Mouse (Mus musculus) liver, adult 2 months (tissue): ENCODE data around the gene Nfatc4. TPM values are rescaled to one million over a fixed set of nuclear protein-coding genes. Genes with fewer than 3 reads are reported as not detected.

Experiments used
- DNase-seq: peaks from one replicate; pipeline ENCODE4 v3.0.0-alpha.2; 2011; ENCODE audit warnings: low read depth, low spot score; ENCODE audit errors: extremely low read depth
- H3K27ac ChIP-seq: fragments of 200-500 bp; replicated peaks from 2 replicates; pipeline ENCODE4 v1.5.1; 2012; ENCODE audit warnings: low read depth, mild to moderate bottlenecking, control low read depth, inconsistent platforms, low read length; ENCODE audit not compliant: insufficient read depth
- H3K27me3 ChIP-seq: fragments of 200-500 bp; 2 replicates; pipeline ENCODE4 v1.6.1; 2012; ENCODE audit warnings: mild to moderate bottlenecking, moderate library complexity, low read length, inconsistent platforms; ENCODE audit not compliant: control insufficient read depth, insufficient read depth
- H3K36me3 ChIP-seq: fragments of 200-500 bp; 2 replicates; pipeline ENCODE4 v1.6.1; 2012; ENCODE audit warnings: low read length, inconsistent platforms; ENCODE audit not compliant: control insufficient read depth, insufficient read depth
- H3K4me1 ChIP-seq: fragments of 200-500 bp; 2 replicates; pipeline ENCODE4 v1.6.1; 2011; ENCODE audit warnings: low read length; ENCODE audit not compliant: control insufficient read depth, insufficient read depth
- H3K4me3 ChIP-seq: fragments of 200-500 bp; 2 replicates; pipeline ENCODE4 v1.5.1; 2011; ENCODE audit warnings: low read depth, mild to moderate bottlenecking, control low read depth, low read length, moderate library complexity; ENCODE audit not compliant: insufficient read depth
- H3K79me2 ChIP-seq: fragments of 200-500 bp; 2 replicates; pipeline ENCODE4 v1.6.1; 2012; ENCODE audit warnings: inconsistent platforms, mild to moderate bottlenecking, low read length, moderate library complexity; ENCODE audit not compliant: control insufficient read depth, insufficient read depth
- H3K9ac ChIP-seq: fragments of 200-500 bp; 2 replicates; pipeline ENCODE4 v1.6.1; 2012; ENCODE audit warnings: low read depth, mild to moderate bottlenecking, control low read depth, inconsistent platforms, low read length
- CTCF ChIP-seq: fragments of 200-500 bp; IDR thresholded peaks from 2 replicates; pipeline ENCODE4 v1.5.1; 2011; ENCODE audit warnings: low read depth, low read length, control low read depth
- POLR2A ChIP-seq: fragments of 200-500 bp; IDR thresholded peaks from 2 replicates; pipeline ENCODE4 v1.6.1; 2011; ENCODE audit warnings: low read length, control low read depth; ENCODE audit not compliant: insufficient read depth; ENCODE audit errors: extremely low read depth
- WGBS: fragments of 180-500 bp; shearing (Covaris S2); methylation state at CpG from one replicate; pipeline ENCODE4 v1.1.7; 2018; 5-methylcytosine and 5-hydroxymethylcytosine counted together
- polyA plus RNA-seq: library from polyadenylated mRNA; depleted of rRNA; stranded (reverse); fragments of >200 nt; gene quantifications from 2 replicates; pipeline ENCODE4 v1.2.3, GENCODE M21; 2012
- total RNA-seq: library from RNA; depleted of rRNA; stranded (reverse); fragments of >200 nt; gene quantifications from 2 replicates; pipeline ENCODE4 v1.2.3, GENCODE M21; 2014

Gene Nfatc4
- total and polyA plus RNA-seq, 2 experiments: 0.18 to 0.43 TPM

GRCm38 (mm10) chr14:55829854-55830253, 6.9 kb downstream of the Nfatc4 start:
- DNase-seq: no peak
- no peaks in the 10 kb centered on the region for H3K36me3 ChIP-seq
- H3K4me1 ChIP-seq: no peaks in the 10 kb centered on the region
- H3K4me3 ChIP-seq: no peak overlapping the region
- peaks cover 4% of the 10 kb centered on the region; the same call in 1 of the 2 replicates for H3K27me3 ChIP-seq
- 94% methylated on average over 16 of the region's 16 CpGs for WGBS
- TF ChIP-seq CTCF: no peak
- TF ChIP-seq POLR2A: no peak
- no peaks in the 10 kb centered on the region for H3K79me2 ChIP-seq
- H3K9ac ChIP-seq: no peak overlapping the region
- H3K27ac ChIP-seq: no peak overlapping the region

GRCm38 (mm10) chr14:55830331-55830730, 7.4 kb downstream of the Nfatc4 start:
- Histone ChIP-seq H3K27me3 (peaks cover under 1% of the 10 kb centered on the region; the same call in 1 of the 2 replicates), H3K27ac (no peak overlapping the region), H3K9ac (no peak overlapping the region), H3K79me2 (no peaks in the 10 kb centered on the region), H3K4me3 (no peak overlapping the region), H3K36me3 (no peaks in the 10 kb centered on the region), H3K4me1 (no peaks in the 10 kb centered on the region)
- WGBS: 87% methylated on average over 4 of the region's 4 CpGs
- no peak for DNase-seq
- TF ChIP-seq CTCF: no peak
- TF ChIP-seq POLR2A: no peak

- Histone ChIP-seq H3K27me3 (no peaks in the 10 kb centered on the region), H3K79me2 (no peaks in the 10 kb centered on the region), H3K36me3 (no peaks in the 10 kb centered on the region), H3K4me3 (no peak overlapping the region), H3K4me1 (no peaks in the 10 kb centered on the region), H3K9ac (no peak overlapping the region), H3K27ac (no peak overlapping the region)
- no peak for DNase-seq
- TF ChIP-seq POLR2A (no peak), CTCF (no peak)
- 85% methylated on average over 4 of the region's 4 CpGs for WGBS
Measured at GRCm38 (mm10) chr14:55833126-55833525, 10.2 kb downstream of the Nfatc4 start.

GRCm38 (mm10) chr14:55834808-55835533, 12.0 kb downstream of the Nfatc4 start:
- DNase-seq: no peak
- Histone ChIP-seq H3K4me1 (no peaks in the 10 kb centered on the region), H3K4me3 (no peak overlapping the region), H3K36me3 (no peaks in the 10 kb centered on the region), H3K79me2 (no peaks in the 10 kb centered on the region), H3K9ac (no peak overlapping the region), H3K27me3 (no peaks in the 10 kb centered on the region), H3K27ac (no peak overlapping the region)
- TF ChIP-seq CTCF (no peak), POLR2A (no peak)
- 78% methylated on average over 5 of the region's 5 CpGs for WGBS

- no peak overlapping the region for H3K27ac ChIP-seq
- peak; percentile 47 for DNase-seq
- H3K9ac ChIP-seq: no peak overlapping the region
- no peak overlapping the region for H3K4me3 ChIP-seq
- no peaks in the 10 kb centered on the region for H3K27me3 ChIP-seq
- no peaks in the 10 kb centered on the region for H3K36me3 ChIP-seq
- H3K4me1 ChIP-seq: no peaks in the 10 kb centered on the region
- no peaks in the 10 kb centered on the region for H3K79me2 ChIP-seq
- TF ChIP-seq CTCF (no peak), POLR2A (no peak)
- 35% methylated on average over 5 of the region's 5 CpGs for WGBS
Measured at GRCm38 (mm10) chr14:55838312-55838711, 15.4 kb downstream of the Nfatc4 start.

- no peaks in the 10 kb centered on the region for H3K4me1 ChIP-seq
- no peaks in the 10 kb centered on the region for H3K79me2 ChIP-seq
- H3K36me3 ChIP-seq: no peaks in the 10 kb centered on the region
- no peak overlapping the region for H3K27ac ChIP-seq
- no peak overlapping the region for H3K4me3 ChIP-seq
- H3K27me3 ChIP-seq: no peaks in the 10 kb centered on the region
- WGBS: 69% methylated on average over 4 of the region's 4 CpGs
- no peak for DNase-seq
- no peak overlapping the region for H3K9ac ChIP-seq
- no peak for TF ChIP-seq POLR2A
- TF ChIP-seq CTCF: no peak
Measured at GRCm38 (mm10) chr14:55838740-55839139, 15.8 kb downstream of the Nfatc4 start.
